Mouse (Mus musculus): ENCODE data around the gene Eif4g1.

DNA sequence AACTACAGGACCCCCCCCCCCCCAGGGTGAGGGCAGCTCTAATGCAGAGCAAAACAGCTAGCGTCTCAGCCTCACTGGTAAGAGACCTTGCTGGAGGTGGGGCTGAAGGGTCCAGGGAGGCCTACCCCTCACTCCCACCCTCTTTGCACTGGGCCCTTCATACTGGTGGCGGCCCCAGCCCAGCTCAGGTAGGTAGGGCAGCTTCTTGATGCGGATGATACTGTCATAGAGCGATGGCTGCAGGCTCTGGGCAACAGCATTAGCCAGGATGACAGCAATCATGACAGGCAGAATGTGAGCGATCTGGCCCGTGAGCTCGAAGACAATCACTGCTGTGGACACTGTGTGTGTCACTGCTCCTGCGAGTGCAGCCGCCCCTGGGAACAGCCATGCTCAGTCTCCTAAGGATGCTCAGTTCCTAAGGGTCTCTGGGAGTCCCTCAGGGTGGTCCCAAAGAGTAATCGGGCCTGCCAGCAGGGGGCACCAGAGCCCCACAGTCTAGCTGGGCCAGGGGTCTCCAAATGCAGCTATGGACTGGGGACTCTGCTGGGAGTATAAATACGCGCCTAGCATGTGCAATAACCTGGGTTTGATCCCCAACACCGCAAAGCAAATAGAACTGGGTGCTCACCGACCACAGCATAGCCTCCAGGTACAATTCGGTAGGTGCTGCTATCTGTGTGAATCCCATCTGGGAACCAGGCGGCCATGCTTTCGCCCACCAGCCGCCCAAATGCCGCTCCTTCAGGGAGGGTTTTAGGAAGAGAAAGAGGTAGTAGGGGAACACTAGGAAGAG lies 41.0 kb downstream of the Eif4g1 start:
- TF ChIP-seq EP300 (IDR thresholded peaks at IDR 0.05; ENCODE audit: low read depth) (no peak), CTCF (IDR thresholded peaks at IDR 0.05; ENCODE audit: low read depth) (peak; percentile 57)

All from heart, postnatal 0 days (tissue).